Comparison of ENCODE assay signal across 8 mouse cellular contexts in genomic region chr6:30693350-30693991, GRCm38 (mm10). TPM values are rescaled to one million over a fixed set of nuclear protein-coding genes. Genes with fewer than 3 reads are reported as not detected.
A peak's percentile ranks its signal among the peaks of the same experiment; 100 is the strongest.
DNase-seq lines count a peak whose midpoint lies in the region; ATAC-seq lines count a peak whose summit lies in the region.

Gene Cep41 (minus strand): TSS chr6:30693749.

- under 1% methylated on average over 52 of the region's 52 CpGs for WGBS in heart, embryonic 13.5 days
- 1% methylated on average over 47 of the region's 52 CpGs for WGBS in liver, embryonic 12.5 days (ENCODE audit: insufficient replicate concordance)
- under 1% methylated on average over 51 of the region's 52 CpGs for WGBS in stomach, embryonic 15.5 days

- H3K27me3 ChIP-seq in heart, embryonic 13.5 days (replicated peaks): no peaks in the 10 kb centered on the region
- no peaks in the 10 kb centered on the region for H3K27me3 ChIP-seq in liver, embryonic 12.5 days (replicated peaks)
- H3K27me3 ChIP-seq in stomach, embryonic 15.5 days (replicated peaks): no peaks in the 10 kb centered on the region

- peak within 1 kb of the TSS; percentile 58 for H3K4me3 ChIP-seq in heart, embryonic 13.5 days
- peak within 1 kb of the TSS; percentile 79 for H3K4me3 ChIP-seq in liver, embryonic 12.5 days
- peak within 1 kb of the TSS; percentile 51 for H3K4me3 ChIP-seq in stomach, embryonic 15.5 days (replicated peaks)

- peaks cover 30% of the 10 kb centered on the region for H3K4me1 ChIP-seq in heart, embryonic 13.5 days
- H3K4me1 ChIP-seq in liver, embryonic 12.5 days: peaks cover 18% of the 10 kb centered on the region
- H3K4me1 ChIP-seq in stomach, embryonic 15.5 days: peaks cover 8% of the 10 kb centered on the region; the same call in 1 of the 2 replicates

- no peaks in the 10 kb centered on the region for H3K9me3 ChIP-seq in heart, embryonic 13.5 days
- no peaks in the 10 kb centered on the region for H3K9me3 ChIP-seq in liver, embryonic 12.5 days (replicated peaks)
- H3K9me3 ChIP-seq in stomach, embryonic 15.5 days: no peaks in the 10 kb centered on the region

- peak within 1 kb of the TSS; percentile 75 for H3K4me2 ChIP-seq in heart, embryonic 13.5 days
- peak within 1 kb of the TSS; percentile 90 for H3K4me2 ChIP-seq in liver, embryonic 12.5 days
- H3K4me2 ChIP-seq in stomach, embryonic 15.5 days: peak within 1 kb of the TSS; percentile 61

- DNase-seq in CD4-positive helper T cell, adult 2 months (ENCODE audit: low read depth, low spot score): peak; percentile 93
- peak; percentile 95 for DNase-seq in brain, embryonic 18.5 days (ENCODE audit: low read depth, low spot score)
- DNase-seq in kidney, postnatal 10 days: peak; percentile 97
- DNase-seq in natural killer cell, adult 2 months (ENCODE audit: low spot score in 2 of 2): peak; percentile 94 to 95

- ATAC-seq in erythroid progenitor cell, adult 5-6 weeks (replicated peaks; ENCODE audit: low FRiP score, poor library complexity, severe bottlenecking): peak; percentile 95
- peak; percentile 89 for ATAC-seq in heart, embryonic 13.5 days (ENCODE audit: extremely low read depth, insufficient number of reproducible peaks, low FRiP score, low TSS enrichment)
- ATAC-seq in liver, embryonic 12.5 days: peak; percentile 96
- peak; percentile 95 for ATAC-seq in stomach, embryonic 15.5 days (ENCODE audit: insufficient read depth, low FRiP score, low read depth)

- no peaks in the 10 kb centered on the region for H3K36me3 ChIP-seq in heart, embryonic 13.5 days
- no peaks in the 10 kb centered on the region for H3K36me3 ChIP-seq in liver, embryonic 12.5 days
- H3K36me3 ChIP-seq in stomach, embryonic 15.5 days: no peaks in the 10 kb centered on the region

- H3K27ac ChIP-seq in heart, embryonic 13.5 days (replicated peaks): peak within 1 kb of the TSS; percentile 85
- H3K27ac ChIP-seq in liver, embryonic 12.5 days: peak within 1 kb of the TSS; percentile 81
- peak within 1 kb of the TSS; percentile 90 for H3K27ac ChIP-seq in stomach, embryonic 15.5 days

- peak within 1 kb of the TSS; percentile 77 for H3K9ac ChIP-seq in heart, embryonic 13.5 days
- H3K9ac ChIP-seq in liver, embryonic 12.5 days: peak within 1 kb of the TSS; percentile 79
- peak within 1 kb of the TSS; percentile 0; the same call in 1 of the 2 replicates for H3K9ac ChIP-seq in stomach, embryonic 15.5 days

RNA-seq across cellular contexts. Expression of gene Cep41, which starts in this region (rescaled TPM):
- total RNA-seq in erythroid progenitor cell, adult 5-6 weeks (2015; ENCODE audit: low replicate concordance): 3.2 and 49.0 TPM in 2 replicates
- total RNA-seq in erythroid progenitor cell, adult 5-6 weeks (2017; ENCODE audit: low replicate concordance): 3.1 and 5.5 TPM in 2 replicates
- 11.0 and 12.2 TPM in 2 replicates for polyA plus RNA-seq in heart, embryonic 13.5 days (2015; fragmentation: Nextera tagmentation; extraction: Ambion mirVana)
- 5.6 and 6.1 TPM in 2 replicates for polyA plus RNA-seq in liver, embryonic 12.5 days (2016; fragmentation: Nextera tagmentation; extraction: Ambion mirVana)
- polyA plus RNA-seq in stomach, embryonic 15.5 days (2015; fragmentation: Nextera tagmentation; extraction: Ambion mirVana): 10.0 and 11.5 TPM in 2 replicates

Comparison
In these comparisons a context has a peak if more than half of its experiments do, and no peak if none do; other contexts are left out.
1. Peak in every context shown above with its lines: DNase-seq, ATAC-seq, H3K4me3 ChIP-seq and H3K27ac ChIP-seq.
2. H3K9ac ChIP-seq: peak in every context shown above with its lines; median percentile 79 in liver, embryonic 12.5 days; 77 in heart, embryonic 13.5 days; 0 in stomach, embryonic 15.5 days.